Mouse (Mus musculus) hindbrain, embryonic 12.5 days (tissue): ENCODE results near the gene Smad5. TPM values are rescaled to one million over a fixed set of nuclear protein-coding genes. Genes with fewer than 3 reads are reported as not detected.

Source experiments
- ATAC-seq: fragments of 200-750 bp; cut with Nextera tagmentation; 2 replicates; pipeline ENCODE4 v1.8.0; 2017; ENCODE audit warnings: moderate TSS enrichment; ENCODE audit not compliant: low FRiP score
- H3K27ac ChIP-seq: fragments of 300-500 bp; sonication (generic); 2 replicates; pipeline ENCODE4 v1.5.1; 2016; ENCODE audit warnings: mild to moderate bottlenecking
- H3K27me3 ChIP-seq: fragments of 300-500 bp; sonication (generic); 2 replicates; pipeline ENCODE4 v1.6.1; 2016; ENCODE audit warnings: mild to moderate bottlenecking
- H3K36me3 ChIP-seq: fragments of 300-500 bp; sonication (generic); 2 replicates; pipeline ENCODE4 v1.6.1; 2016; ENCODE audit warnings: mild to moderate bottlenecking
- H3K4me1 ChIP-seq: fragments of 300-500 bp; sonication (generic); 2 replicates; pipeline ENCODE4 v1.6.1; 2016
- H3K4me2 ChIP-seq: fragments of 300-500 bp; sonication (generic); replicated peaks from 2 replicates; pipeline ENCODE4 v1.6.1; 2016; ENCODE audit warnings: mild to moderate bottlenecking
- H3K4me3 ChIP-seq: fragments of 300-500 bp; sonication (generic); 2 replicates; pipeline ENCODE4 v1.5.1; 2016; ENCODE audit warnings: mild to moderate bottlenecking
- H3K9ac ChIP-seq: fragments of 300-500 bp; sonication (generic); 2 replicates; pipeline ENCODE4 v1.6.1; 2016; ENCODE audit warnings: mild to moderate bottlenecking, moderate library complexity
- H3K9me3 ChIP-seq: fragments of 300-500 bp; sonication (generic); replicated peaks from 2 replicates; pipeline ENCODE4 v1.6.1; 2016; ENCODE audit warnings: mild to moderate bottlenecking
- WGBS: fragments of 180-500 bp; shearing (Covaris S2); methylation state at CpG from one replicate; pipeline ENCODE4 v1.1.7; 2016; 5-methylcytosine and 5-hydroxymethylcytosine counted together
- polyA plus RNA-seq: library from polyadenylated mRNA; unstranded; fragments of >200 nt; fragmentation: Nextera tagmentation; extraction: Ambion mirVana; gene quantifications from 2 replicates; pipeline ENCODE4 v1.2.1, GENCODE M21; 2016

Gene Smad5
- polyA plus RNA-seq, 1 experiment from 2014 or later: 38.8 TPM

DNA sequence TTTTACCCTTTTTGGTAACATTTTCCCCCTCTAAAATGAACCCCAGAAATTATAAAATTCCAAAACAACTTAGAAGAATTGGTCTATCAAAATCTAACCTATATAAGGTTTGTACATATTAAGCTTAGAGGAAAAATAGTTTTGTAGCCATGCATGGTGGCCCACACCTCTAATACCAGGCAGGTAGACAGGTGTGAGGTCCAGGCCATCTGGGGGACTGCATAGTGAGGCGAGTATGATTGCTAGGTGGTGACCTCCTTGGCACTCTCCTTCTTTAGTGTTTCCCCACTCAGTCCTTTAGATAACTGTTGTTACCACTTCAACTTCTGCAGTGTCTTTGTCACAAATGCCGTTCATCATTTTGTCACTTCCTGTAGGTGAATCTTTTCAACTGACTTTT lies 1.8 kb downstream of the Smad5 start:
- WGBS: 70% methylated on average over 2 of the region's 2 CpGs
- Histone ChIP-seq H3K4me1 (peaks cover 44% of the 10 kb centered on the region), H3K4me3 (peak overlapping the region; percentile 70), H3K4me2 (peak overlapping the region; percentile 71), H3K9ac (peak overlapping the region; percentile 95; the same call in 1 of the 2 replicates), H3K27me3 (no peaks in the 10 kb centered on the region), H3K9me3 (no peaks in the 10 kb centered on the region), H3K36me3 (peaks cover 19% of the 10 kb centered on the region), H3K27ac (no peak overlapping the region)
- ATAC-seq: no peak

DNA sequence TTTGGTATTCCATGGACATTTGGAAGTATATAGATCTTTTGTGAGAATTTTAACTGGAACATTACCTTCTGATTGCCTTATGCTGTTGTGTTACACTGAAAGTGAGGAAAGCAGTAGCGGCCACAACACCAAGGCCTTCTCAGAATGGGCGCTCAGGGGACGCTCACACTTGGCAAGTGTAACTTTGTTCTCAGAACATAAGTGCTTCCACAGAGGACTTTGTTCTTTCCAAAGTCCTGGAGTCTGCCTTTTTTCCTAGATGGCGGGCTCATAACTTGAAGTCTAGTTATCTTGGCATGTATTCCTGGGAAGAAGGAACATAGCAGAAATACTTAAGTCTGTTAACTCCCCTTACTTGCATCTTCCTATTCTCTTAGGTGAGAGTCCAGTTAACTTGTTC lies 4.3 kb downstream of the Smad5 start:
- Histone ChIP-seq H3K9me3 (no peaks in the 10 kb centered on the region), H3K27me3 (no peaks in the 10 kb centered on the region), H3K4me2 (no peak overlapping the region), H3K4me3 (no peak overlapping the region), H3K4me1 (peaks cover 47% of the 10 kb centered on the region), H3K9ac (no peak overlapping the region), H3K36me3 (peaks cover 21% of the 10 kb centered on the region), H3K27ac (no peak overlapping the region)
- ATAC-seq: no peak
- WGBS: 95% methylated on average over 4 of the region's 4 CpGs

GRCm38 (mm10) chr13:56707606-56708005 lies 4.8 kb downstream of the Smad5 start:
- no peak overlapping the region for H3K4me3 ChIP-seq
- ATAC-seq: no peak
- no peaks in the 10 kb centered on the region for H3K27me3 ChIP-seq
- no peaks in the 10 kb centered on the region for H3K9me3 ChIP-seq
- H3K4me2 ChIP-seq: no peak overlapping the region
- H3K36me3 ChIP-seq: peaks cover 26% of the 10 kb centered on the region
- 83% methylated on average over 4 of the region's 4 CpGs for WGBS
- no peak overlapping the region for H3K27ac ChIP-seq
- H3K9ac ChIP-seq: no peak overlapping the region
- peaks cover 43% of the 10 kb centered on the region for H3K4me1 ChIP-seq

DNA sequence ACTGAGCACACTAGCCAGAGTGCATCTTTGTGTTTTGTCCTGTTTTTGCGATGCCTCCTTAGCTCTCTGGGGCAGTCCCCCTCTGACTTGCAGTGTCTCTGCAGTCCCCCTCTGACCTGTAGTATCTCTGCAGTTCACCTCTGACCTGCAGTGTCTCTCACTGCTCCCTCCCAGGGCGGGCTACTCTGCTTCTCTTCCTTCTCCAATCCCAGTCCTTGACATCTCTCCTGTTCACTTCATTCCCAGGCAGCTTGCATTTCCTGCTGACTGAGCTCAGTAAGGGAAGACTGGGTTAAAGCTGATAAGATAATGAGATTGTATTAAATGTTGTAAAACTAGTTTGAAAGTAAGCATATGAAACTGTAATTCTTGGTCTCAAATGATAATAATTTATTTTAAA lies 7.8 kb downstream of the Smad5 start:
- H3K9ac ChIP-seq: no peak overlapping the region
- H3K27me3 ChIP-seq: no peaks in the 10 kb centered on the region
- H3K4me2 ChIP-seq: no peak overlapping the region
- H3K9me3 ChIP-seq: no peaks in the 10 kb centered on the region
- no peak for ATAC-seq
- WGBS: 65% methylated on average over 2 of the region's 2 CpGs
- H3K36me3 ChIP-seq: peaks cover 27% of the 10 kb centered on the region
- no peak overlapping the region for H3K4me3 ChIP-seq
- H3K27ac ChIP-seq: no peak overlapping the region
- peaks cover 26% of the 10 kb centered on the region for H3K4me1 ChIP-seq

- no peak overlapping the region for H3K27ac ChIP-seq
- no peak for ATAC-seq
- no peak overlapping the region for H3K9ac ChIP-seq
- H3K4me3 ChIP-seq: no peak overlapping the region
- 92% methylated on average over 2 of the region's 2 CpGs for WGBS
- peaks cover 18% of the 10 kb centered on the region for H3K36me3 ChIP-seq
- no peak overlapping the region for H3K4me2 ChIP-seq
- H3K9me3 ChIP-seq: no peaks in the 10 kb centered on the region
- peaks cover 15% of the 10 kb centered on the region for H3K4me1 ChIP-seq
- H3K27me3 ChIP-seq: no peaks in the 10 kb centered on the region
These were observed 9.4 kb downstream of the Smad5 start for GRCm38 (mm10) chr13:56712221-56712620.

DNA sequence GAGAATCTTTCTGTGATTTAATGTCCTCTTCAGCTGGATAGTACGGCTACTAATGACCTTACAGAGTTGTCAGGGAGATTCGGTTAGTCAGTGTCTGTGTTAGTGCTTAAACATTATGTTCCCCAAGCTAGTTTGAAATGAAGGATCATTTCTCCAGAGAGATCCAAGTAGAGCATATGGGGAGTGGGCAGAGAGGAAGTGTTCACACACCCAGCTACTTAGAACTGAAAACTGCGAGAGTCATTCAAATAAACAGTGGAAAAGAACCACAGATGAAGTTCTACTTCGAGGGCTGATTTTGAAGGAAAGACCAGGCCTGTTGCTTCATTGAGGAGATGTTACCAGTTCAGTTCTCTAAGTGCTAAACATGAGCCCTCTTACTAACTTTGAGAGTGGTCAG lies 23.7 kb downstream of the Smad5 start:
- Histone ChIP-seq H3K9me3 (no peaks in the 10 kb centered on the region), H3K9ac (no peak overlapping the region), H3K36me3 (peaks cover 70% of the 10 kb centered on the region), H3K4me3 (no peak overlapping the region), H3K27ac (no peak overlapping the region), H3K4me1 (no peaks in the 10 kb centered on the region), H3K27me3 (no peaks in the 10 kb centered on the region), H3K4me2 (no peak overlapping the region)
- ATAC-seq: no peak
- WGBS: 95% methylated on average over 4 of the region's 4 CpGs

- H3K36me3 ChIP-seq: peaks cover 84% of the 10 kb centered on the region
These were observed 26.2 kb downstream of the Smad5 start for GRCm38 (mm10) chr13:56729046-56729445.

DNA sequence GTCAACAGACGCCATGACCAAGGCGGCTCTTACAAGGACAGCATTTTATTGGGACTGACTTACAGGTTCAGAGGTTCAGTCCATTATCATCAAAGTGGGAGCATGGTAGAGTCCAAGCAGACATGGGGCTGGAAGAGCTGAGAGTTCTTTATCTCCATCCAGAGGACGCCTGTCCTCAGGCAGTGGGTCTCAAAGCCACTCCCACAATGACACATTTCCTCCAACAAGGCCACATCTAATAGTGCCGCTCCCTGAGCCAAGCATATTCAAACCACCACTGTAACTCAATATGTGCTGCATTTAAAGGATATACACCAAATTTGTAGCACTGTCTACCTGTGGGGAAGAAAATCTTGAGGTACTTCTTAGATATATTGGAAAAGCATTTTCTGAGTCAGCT lies 31.8 kb downstream of the Smad5 start:
- Histone ChIP-seq H3K27me3 (no peaks in the 10 kb centered on the region), H3K4me3 (no peak overlapping the region), H3K4me2 (no peak overlapping the region), H3K9ac (no peak overlapping the region), H3K9me3 (no peaks in the 10 kb centered on the region), H3K36me3 (peaks cover 78% of the 10 kb centered on the region), H3K4me1 (no peaks in the 10 kb centered on the region), H3K27ac (no peak overlapping the region)
- 92% methylated on average over 4 of the region's 4 CpGs for WGBS
- ATAC-seq: no peak

More at GRCm38 (mm10) chr13:56729046-56729445, 26.2 kb downstream of the Smad5 start:
- Histone ChIP-seq H3K4me2 (no peak overlapping the region), H3K4me3 (no peak overlapping the region), H3K4me1 (no peaks in the 10 kb centered on the region), H3K9ac (no peak overlapping the region), H3K27ac (no peak overlapping the region), H3K27me3 (no peaks in the 10 kb centered on the region), H3K9me3 (no peaks in the 10 kb centered on the region)
- ATAC-seq: no peak
- WGBS: 95% methylated on average over 7 of the region's 7 CpGs

GRCm38 (mm10) chr13:56735212-56735875 lies 32.5 kb downstream of the Smad5 start:
- no peaks in the 10 kb centered on the region for H3K27me3 ChIP-seq
- ATAC-seq: no peak
- H3K9ac ChIP-seq: no peak overlapping the region
- H3K36me3 ChIP-seq: peaks cover 77% of the 10 kb centered on the region
- no peak overlapping the region for H3K4me3 ChIP-seq
- H3K27ac ChIP-seq: no peak overlapping the region
- 68% methylated on average over 6 of the region's 6 CpGs for WGBS
- H3K9me3 ChIP-seq: no peaks in the 10 kb centered on the region
- no peaks in the 10 kb centered on the region for H3K4me1 ChIP-seq
- no peak overlapping the region for H3K4me2 ChIP-seq

GRCm38 (mm10) chr13:56739556-56739955 lies 36.7 kb downstream of the Smad5 start:
- ATAC-seq: no peak
- no peaks in the 10 kb centered on the region for H3K9me3 ChIP-seq
- no peaks in the 10 kb centered on the region for H3K27me3 ChIP-seq
- no peak overlapping the region for H3K4me2 ChIP-seq
- H3K27ac ChIP-seq: no peak overlapping the region
- H3K4me3 ChIP-seq: no peak overlapping the region
- WGBS: 96% methylated on average over 5 of the region's 5 CpGs
- H3K36me3 ChIP-seq: peaks cover 46% of the 10 kb centered on the region
- 0 out of 2 replicates have a peak, but pooled peaks cover 2% of the 10 kb centered on the region for H3K4me1 ChIP-seq
- no peak overlapping the region for H3K9ac ChIP-seq

DNA sequence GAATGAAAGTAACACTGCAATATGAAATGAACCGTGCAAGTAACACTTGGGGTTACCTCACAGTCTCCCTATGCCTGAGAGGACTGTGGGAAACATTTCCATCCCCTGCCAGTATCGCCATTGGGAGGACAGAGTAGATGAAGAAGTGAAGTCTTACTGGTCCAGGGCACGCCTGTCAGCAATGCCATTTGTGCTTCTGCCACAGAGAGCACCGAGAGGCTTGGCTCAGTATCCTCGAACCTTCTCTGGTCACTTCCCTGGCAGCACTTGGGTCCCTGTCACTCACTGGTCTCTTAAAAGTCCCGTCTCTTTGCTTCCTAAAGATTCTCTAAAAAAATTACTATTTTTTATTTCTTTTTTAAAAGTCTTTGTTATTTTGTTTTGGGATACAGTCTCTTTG lies 37.7 kb downstream of the Smad5 start:
- ATAC-seq: no peak
- no peaks in the 10 kb centered on the region for H3K9me3 ChIP-seq
- peaks cover 45% of the 10 kb centered on the region for H3K36me3 ChIP-seq
- 0 out of 2 replicates have a peak, but pooled peaks cover 2% of the 10 kb centered on the region for H3K4me1 ChIP-seq
- H3K9ac ChIP-seq: no peak overlapping the region
- no peak overlapping the region for H3K27ac ChIP-seq
- no peak overlapping the region for H3K4me3 ChIP-seq
- H3K27me3 ChIP-seq: no peaks in the 10 kb centered on the region
- 91% methylated on average over 6 of the region's 6 CpGs for WGBS
- H3K4me2 ChIP-seq: no peak overlapping the region

DNA sequence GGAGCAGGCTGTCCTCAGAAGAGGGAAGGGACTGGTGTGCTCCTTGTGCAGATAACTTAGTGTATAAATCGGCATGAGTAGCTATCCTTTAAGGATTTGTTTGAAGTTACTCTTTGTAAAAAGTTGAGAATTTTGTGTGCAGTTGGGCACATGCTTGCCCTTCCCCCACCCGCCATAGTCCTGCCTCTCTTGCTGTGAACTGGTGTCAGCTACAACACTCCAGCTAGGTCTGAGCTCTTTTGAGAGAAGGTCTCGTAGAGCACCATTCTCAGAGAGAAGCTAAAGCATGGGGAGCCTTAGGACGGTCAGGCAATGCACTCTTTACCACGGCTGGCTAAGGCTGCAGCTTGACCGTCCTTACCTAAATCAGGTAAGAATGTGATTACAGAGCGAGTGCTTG lies 38.9 kb downstream of the Smad5 start:
- Histone ChIP-seq H3K36me3 (peaks cover 35% of the 10 kb centered on the region), H3K27ac (no peak overlapping the region), H3K4me3 (no peak overlapping the region), H3K9ac (no peak overlapping the region), H3K4me2 (no peak overlapping the region), H3K27me3 (no peaks in the 10 kb centered on the region), H3K4me1 (0 out of 2 replicates have a peak, but pooled peaks cover 2% of the 10 kb centered on the region), H3K9me3 (no peaks in the 10 kb centered on the region)
- no peak for ATAC-seq
- 87% methylated on average over 7 of the region's 7 CpGs for WGBS

DNA sequence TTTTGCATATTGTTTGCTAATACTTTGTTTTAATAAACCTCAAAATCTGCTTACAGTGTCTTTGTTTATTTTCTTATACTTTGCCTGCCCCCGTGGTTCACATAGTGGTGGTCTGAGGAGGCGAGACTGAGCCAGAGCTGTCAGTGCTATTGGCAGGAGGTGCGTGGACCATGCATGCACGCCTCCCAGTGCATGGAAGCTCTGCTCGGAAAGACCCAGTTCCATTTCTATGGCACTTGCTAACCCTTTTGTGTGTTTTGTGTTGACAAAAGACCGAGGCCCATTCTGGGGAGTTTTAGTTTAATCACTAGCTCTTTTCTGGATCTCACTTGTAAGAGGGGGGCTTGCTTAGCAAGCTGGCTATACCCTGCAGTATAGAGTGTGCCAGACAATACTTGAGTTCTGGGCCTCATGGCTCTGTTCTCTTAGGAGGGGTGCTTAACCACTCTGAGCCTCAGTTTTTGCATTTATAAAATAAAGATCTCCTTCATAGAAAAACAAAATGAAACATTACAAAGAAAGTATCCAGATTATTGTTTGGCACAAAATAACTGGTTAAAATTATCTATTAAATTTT lies 39.6 kb downstream of the Smad5 start:
- Histone ChIP-seq H3K9me3 (no peaks in the 10 kb centered on the region), H3K9ac (no peak overlapping the region), H3K4me2 (no peak overlapping the region), H3K36me3 (peaks cover 29% of the 10 kb centered on the region), H3K4me3 (no peak overlapping the region), H3K27me3 (no peaks in the 10 kb centered on the region), H3K4me1 (0 out of 2 replicates have a peak, but pooled peaks cover 2% of the 10 kb centered on the region), H3K27ac (no peak overlapping the region)
- no peak for ATAC-seq
- WGBS: 72% methylated on average over 6 of the region's 6 CpGs
